Mouse (Mus musculus) E14TG2a.4 (cell line): ENCODE measurements around the gene Kctd11.

Experiments used
- CTCF ChIP-seq: conservative IDR thresholded peaks from 2 replicates; pipeline ENCODE4 v1.5.1; 2014; ENCODE audit warnings: low read length
- NANOG ChIP-seq: IDR thresholded peaks from 2 replicates; pipeline ENCODE4 v1.6.1; 2014; ENCODE audit warnings: borderline replicate concordance, low read length, mixed read lengths

DNA sequence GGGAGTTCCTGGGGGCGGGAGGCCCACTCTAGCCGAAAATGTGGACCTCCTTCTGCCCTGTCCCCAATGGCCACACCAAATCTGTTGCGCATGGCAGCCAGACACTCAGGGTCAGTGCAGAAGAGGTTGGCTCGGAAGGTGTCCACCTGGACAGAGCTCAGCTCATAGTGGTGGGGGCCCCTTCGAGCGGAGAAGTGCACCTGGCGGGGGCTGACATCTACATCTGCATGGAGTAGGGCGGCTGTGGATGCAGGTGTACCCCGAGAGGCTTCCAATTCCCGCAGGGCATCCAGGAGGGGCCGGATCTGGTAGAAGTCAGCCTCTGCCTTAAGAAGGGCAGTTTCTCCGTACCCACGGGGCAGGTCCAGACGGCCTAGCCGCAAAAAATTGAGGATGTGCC lies 1.5 kb downstream of the Kctd11 start:
- TF ChIP-seq CTCF, result no peak
- TF ChIP-seq NANOG, result no peak
